Mouse (Mus musculus): ENCODE data around the gene Rgcc. TPM values are rescaled to one million over a fixed set of nuclear protein-coding genes. Genes with fewer than 3 reads are reported as not detected.
A peak's percentile ranks its signal among the peaks of the same experiment; 100 is the strongest.

The Rgcc gene
- polyA plus RNA-seq (2012; ENCODE audit: insufficient read depth, insufficient read length, missing spikeins), result 325 and 446 TPM in 2 replicates

DNA sequence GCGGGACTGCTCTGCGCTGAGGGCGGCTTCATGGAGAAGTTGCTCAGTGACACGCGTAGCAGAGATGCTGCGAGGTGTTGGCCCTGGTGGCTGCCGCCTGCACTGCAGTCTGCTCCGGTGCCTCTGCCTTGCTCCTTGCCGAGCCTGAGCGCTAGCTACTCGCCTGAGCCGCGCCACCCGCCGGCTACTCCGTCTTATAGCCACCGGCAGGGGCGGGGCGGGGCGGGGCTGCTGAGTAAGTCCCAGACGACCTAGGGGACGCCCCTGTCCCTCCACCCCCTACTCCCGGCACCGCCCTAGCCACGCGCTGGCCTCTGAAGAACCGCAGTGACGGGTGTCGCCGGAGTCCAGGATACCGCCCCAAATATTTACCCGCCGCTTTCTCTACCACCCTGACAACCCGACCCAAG lies at the start of gene Rgcc:
TSS of gene Rgcc (minus strand) at position 180 of the 410 bp plus-strand sequence.
- H3K4me1 ChIP-seq (ENCODE audit: control insufficient read depth, insufficient read depth, insufficient read length, low read length), result no peaks in the 10 kb centered on the region
- peak within 1 kb of the TSS; percentile 85 for H3K4me3 ChIP-seq (ENCODE audit: insufficient read depth, low read depth, low read length)
- peak within 1 kb of the TSS; percentile 94 for H3K27ac ChIP-seq (replicated peaks; ENCODE audit: low read depth, low read length)

DNA sequence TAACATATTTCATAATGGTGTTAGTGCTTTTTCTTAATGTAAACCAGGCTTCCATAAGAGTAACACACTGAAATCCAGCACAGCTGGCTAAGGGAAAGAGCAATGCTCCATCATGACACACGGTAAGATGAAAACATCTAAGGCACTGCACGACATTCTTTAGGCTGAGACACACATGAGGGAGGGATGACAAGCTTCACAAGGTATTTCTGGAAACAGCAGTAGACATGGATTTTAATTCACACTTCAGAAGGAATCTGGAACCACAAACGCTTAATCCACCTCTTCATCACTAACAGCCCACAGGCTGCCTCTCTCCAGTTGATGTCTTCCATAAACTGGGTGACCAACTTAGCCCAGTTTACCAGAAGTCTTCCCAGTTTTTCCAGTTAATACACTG lies 44.9 kb upstream of the Rgcc start:
- Histone ChIP-seq H3K4me1 (ENCODE audit: control insufficient read depth, insufficient read depth, insufficient read length, low read length) (no peaks in the 10 kb centered on the region; the same call in 1 of the 2 replicates), H3K4me3 (ENCODE audit: insufficient read depth, low read depth, low read length) (no peak overlapping the region), H3K27ac (replicated peaks; ENCODE audit: low read depth, low read length) (no peak overlapping the region)

DNA sequence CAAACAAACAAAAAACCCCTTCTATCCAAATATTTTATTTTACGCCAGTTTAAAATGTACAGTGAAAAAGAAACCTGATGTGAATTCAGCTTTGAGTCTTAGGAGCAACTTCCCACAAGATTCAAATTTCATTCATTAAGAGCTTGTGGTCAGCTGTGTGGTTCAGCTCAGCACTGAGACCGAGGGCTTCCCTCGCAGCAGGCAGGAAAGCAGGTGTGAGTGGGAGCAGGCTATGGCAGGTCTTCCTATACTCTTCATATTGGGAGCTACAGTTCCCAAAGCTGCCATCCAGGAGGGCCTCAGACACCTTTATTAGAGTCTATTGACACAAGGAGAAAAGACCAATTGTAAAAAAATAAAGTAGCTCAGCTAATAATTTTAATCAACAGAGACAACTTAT lies 34.2 kb upstream of the Rgcc start:
- H3K27ac ChIP-seq (replicated peaks; ENCODE audit: low read depth, low read length), result no peak overlapping the region
- H3K4me3 ChIP-seq (ENCODE audit: insufficient read depth, low read depth, low read length), result no peak overlapping the region
- peaks cover 2% of the 10 kb centered on the region; the same call in 1 of the 2 replicates for H3K4me1 ChIP-seq (ENCODE audit: control insufficient read depth, insufficient read depth, insufficient read length, low read length)

DNA sequence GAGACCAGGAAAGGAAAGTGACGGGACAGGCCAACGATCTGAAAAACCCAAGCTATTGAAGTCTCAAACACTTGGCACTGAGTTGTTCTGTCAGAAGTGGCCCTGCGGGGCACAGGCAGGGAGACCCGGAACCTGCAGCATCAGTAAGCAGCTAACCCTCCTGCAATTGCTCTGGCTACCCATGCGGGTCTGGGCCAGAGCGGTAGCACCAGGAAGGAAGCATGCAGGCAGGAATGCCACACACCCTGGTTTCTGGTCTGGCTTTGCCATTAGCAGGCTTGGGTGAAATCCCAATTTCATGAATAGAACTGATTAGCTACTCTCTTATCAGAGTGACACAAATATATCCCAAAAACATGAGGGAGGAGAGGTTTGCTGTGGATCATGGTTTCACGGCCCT lies 30.5 kb upstream of the Rgcc start:
- Histone ChIP-seq H3K4me1 (ENCODE audit: control insufficient read depth, insufficient read depth, insufficient read length, low read length) (peaks cover 2% of the 10 kb centered on the region; the same call in 1 of the 2 replicates), H3K4me3 (ENCODE audit: insufficient read depth, low read depth, low read length) (no peak overlapping the region), H3K27ac (replicated peaks; ENCODE audit: low read depth, low read length) (peak overlapping the region; percentile 50)

DNA sequence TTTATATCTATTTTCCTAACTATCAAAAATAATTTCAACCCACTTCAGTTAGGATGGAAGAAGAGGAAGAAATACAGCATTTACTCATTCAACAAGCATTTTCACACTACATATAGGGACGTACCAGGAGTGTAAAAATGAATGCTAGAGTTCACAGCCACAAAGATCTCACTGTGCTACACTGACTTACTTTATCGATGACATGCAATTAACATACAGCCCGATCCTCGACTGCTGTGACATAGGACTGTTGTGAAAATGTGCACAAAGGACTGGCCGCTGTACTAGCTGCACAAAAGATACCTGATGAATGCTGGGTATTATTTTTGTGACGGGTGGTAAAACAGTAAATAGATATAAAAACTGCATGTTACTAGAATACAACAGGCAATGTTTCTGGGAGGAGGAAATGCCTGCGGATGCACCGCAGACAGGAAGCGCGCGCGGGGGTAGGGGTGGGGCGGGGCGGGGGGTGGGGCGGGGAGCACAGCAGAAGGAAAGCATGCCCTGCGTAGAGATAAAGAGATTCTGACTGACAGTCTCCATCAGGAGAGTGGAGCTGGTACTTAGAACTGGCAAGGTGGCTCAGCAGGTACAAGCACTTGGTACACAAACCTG lies 29.6 kb upstream of the Rgcc start:
- peaks cover 2% of the 10 kb centered on the region; the same call in 1 of the 2 replicates for H3K4me1 ChIP-seq (ENCODE audit: control insufficient read depth, insufficient read depth, insufficient read length, low read length)
- peak overlapping the region; percentile 28; the same call in 1 of the 2 replicates for H3K4me3 ChIP-seq (ENCODE audit: insufficient read depth, low read depth, low read length)
- H3K27ac ChIP-seq (replicated peaks; ENCODE audit: low read depth, low read length), result peak overlapping the region; percentile 49

DNA sequence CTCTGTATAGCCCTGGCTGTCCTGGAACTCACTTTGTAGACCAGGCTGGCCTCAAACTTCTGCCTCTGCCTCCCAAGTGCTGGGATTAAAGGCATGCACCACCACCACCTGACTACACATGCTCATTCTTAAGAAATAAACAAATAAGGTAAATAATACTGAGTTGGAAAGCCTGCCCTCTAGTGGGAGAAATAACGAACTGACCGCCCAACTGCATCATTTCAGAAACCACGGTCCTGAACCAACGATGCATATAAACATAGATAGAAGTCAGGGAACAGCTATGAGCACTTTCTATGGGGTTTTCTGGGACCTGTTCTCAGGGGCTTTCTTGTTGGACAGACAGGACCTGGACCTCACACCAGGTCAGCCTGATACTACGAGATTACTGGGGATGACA lies 25.6 kb upstream of the Rgcc start:
- no peak overlapping the region for H3K4me3 ChIP-seq (ENCODE audit: insufficient read depth, low read depth, low read length)
- H3K4me1 ChIP-seq (ENCODE audit: control insufficient read depth, insufficient read depth, insufficient read length, low read length), result no peaks in the 10 kb centered on the region
- H3K27ac ChIP-seq (replicated peaks; ENCODE audit: low read depth, low read length), result no peak overlapping the region

DNA sequence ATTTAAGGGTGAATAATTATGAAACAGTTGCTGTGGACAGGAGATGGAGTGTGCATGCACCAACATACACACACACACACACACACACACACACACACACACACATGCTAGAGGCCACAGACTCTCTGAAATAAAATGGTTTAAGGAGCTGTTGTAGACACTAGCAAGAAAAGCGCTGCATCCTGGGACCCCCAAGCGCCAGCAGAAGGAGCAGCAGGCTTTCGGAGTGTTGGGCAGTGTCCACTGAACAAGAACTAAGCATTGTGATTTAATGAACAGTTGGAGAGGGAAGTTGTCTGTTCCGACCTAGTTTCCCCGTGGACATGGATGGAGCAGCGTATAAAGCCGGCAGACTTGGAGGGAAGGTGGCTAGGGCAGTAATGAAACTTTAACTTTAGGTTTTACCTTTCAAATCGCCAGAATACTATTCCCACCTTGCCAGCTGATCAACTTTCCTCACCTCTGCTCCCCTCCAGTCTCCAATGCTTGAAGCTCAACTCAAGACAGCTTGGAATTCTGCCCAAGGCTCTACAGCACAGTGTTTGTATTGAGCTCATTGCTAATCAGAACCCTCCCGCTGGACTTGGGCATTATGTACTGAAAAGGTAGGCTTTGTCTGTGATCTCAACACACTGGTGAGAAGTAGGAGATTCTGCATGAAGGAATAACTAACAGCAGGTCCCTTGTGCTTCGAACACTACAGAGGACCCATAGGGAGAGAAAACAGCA lies 22.8 kb upstream of the Rgcc start:
- Histone ChIP-seq H3K4me1 (ENCODE audit: control insufficient read depth, insufficient read depth, insufficient read length, low read length) (no peaks in the 10 kb centered on the region), H3K4me3 (ENCODE audit: insufficient read depth, low read depth, low read length) (no peak overlapping the region), H3K27ac (replicated peaks; ENCODE audit: low read depth, low read length) (no peak overlapping the region)

DNA sequence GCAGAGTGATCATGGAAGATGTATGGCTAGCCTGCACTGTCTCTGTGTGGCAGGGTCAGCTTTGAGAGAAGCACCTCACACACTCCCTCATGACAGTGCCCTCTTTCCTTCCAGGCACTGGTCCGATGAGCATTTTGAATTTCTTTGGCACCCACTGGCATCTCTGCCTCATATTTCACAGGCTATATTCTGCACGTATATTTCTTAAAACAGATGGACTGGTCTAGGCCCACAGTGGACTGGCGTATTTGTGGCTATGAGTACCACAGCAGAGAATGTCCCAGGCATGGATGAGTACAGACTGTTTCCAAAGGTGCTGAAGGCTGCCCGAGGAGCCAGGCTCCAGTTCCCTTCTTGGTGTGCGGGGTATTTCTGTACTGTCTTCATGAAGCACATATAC lies 20.4 kb upstream of the Rgcc start:
- Histone ChIP-seq H3K4me1 (ENCODE audit: control insufficient read depth, insufficient read depth, insufficient read length, low read length) (no peaks in the 10 kb centered on the region), H3K4me3 (ENCODE audit: insufficient read depth, low read depth, low read length) (no peak overlapping the region), H3K27ac (replicated peaks; ENCODE audit: low read depth, low read length) (no peak overlapping the region)

DNA sequence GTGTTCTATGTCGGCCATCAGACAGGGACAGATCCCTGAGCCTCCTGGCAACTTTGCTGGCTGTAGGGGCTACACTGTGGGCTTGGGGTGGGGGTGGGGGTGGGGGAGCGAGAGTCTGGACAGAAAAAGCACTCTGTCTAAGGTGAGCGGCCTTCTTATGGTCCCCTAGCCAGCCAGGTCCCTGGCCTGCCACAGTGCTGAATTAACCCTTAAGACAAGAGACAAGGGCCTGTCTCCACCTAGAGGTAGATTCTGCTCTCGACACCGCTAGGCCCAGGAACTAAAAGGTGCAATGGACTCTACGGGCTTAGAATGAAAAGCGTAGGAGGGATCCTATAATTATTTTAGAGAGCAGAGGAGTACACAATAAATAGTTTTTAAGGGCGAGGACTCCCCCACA lies 19.7 kb upstream of the Rgcc start:
- no peaks in the 10 kb centered on the region for H3K4me1 ChIP-seq (ENCODE audit: control insufficient read depth, insufficient read depth, insufficient read length, low read length)
- no peak overlapping the region for H3K27ac ChIP-seq (replicated peaks; ENCODE audit: low read depth, low read length)
- H3K4me3 ChIP-seq (ENCODE audit: insufficient read depth, low read depth, low read length), result no peak overlapping the region

DNA sequence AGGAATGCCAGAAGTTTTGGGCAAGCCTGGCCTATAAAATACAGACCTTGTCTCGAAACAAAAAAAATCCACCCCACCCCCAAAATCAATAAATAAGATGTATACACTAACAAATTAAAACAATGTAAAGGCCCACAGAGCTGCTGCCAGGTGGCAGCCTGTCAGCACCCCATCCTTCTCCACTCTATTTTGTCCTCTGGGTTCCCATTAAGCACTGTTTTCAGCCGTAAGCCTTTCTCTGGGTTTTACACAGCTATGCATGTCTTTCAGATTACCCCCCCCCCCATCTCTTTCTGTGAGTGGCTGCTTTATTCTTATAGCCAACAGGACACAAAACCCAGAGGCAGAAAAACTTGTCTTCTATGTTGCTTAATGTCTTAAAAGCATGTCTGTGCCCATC lies 16.2 kb upstream of the Rgcc start:
- H3K4me3 ChIP-seq (ENCODE audit: insufficient read depth, low read depth, low read length), result no peak overlapping the region
- no peak overlapping the region for H3K27ac ChIP-seq (replicated peaks; ENCODE audit: low read depth, low read length)
- H3K4me1 ChIP-seq (ENCODE audit: control insufficient read depth, insufficient read depth, insufficient read length, low read length), result no peaks in the 10 kb centered on the region

DNA sequence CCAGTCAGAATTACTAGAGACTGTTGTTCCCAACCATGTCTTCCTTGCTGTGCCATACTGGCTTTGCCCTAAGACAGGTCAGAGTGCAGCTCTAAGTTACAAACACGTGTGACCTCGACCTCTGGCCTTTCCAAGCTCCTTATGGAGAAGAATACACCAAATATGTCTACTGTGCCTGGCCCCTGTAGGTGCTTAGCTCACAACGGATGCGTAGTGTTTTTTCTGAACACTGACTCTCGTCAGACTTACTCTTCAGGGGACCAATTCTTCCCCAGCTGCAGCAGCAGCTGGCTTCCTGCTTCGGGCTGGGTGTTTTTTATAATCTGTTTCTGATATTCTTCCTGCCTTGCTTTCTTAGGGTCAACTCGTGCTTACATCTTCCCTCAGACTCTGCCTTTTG lies 14.4 kb upstream of the Rgcc start:
- Histone ChIP-seq H3K27ac (replicated peaks; ENCODE audit: low read depth, low read length) (no peak overlapping the region), H3K4me3 (ENCODE audit: insufficient read depth, low read depth, low read length) (no peak overlapping the region)

DNA sequence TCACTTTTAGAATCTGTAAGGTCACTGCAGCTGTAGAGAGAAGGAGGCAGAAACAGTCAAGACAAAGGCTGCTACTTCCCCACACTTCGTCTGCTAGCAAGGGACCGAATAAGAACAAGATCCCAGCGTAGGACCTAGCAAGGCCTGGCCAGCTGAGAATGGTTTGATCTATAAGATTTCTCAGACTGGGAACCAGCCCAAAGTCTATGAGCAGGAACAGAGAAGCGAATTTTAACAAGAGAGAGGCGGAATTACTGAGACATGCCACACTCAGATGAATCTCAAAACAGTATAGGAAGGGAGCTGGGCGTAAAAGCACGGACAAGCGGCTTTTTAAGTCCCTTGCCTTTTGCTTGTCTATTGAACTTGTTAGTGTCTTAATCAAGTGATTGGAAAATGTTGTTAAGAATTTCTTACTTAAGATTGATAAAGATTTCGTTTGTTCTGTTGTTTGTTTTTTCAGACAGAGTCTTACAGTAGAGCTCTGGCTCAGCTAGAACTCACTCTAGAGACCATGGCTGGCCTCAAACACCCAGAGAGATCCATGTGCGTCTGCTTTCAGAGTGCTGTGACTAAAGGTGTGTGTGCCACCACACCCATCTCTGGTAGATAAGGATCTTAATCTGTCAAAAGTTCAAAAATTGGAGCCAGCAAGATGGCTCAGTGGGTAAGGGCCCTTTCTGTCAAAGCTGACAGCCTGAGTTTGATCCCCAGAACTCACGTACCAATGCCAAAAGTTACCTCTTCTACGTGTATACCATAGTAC lies 13.0 kb upstream of the Rgcc start:
- no peak overlapping the region for H3K4me3 ChIP-seq (ENCODE audit: insufficient read depth, low read depth, low read length)
- no peaks in the 10 kb centered on the region for H3K4me1 ChIP-seq (ENCODE audit: control insufficient read depth, insufficient read depth, insufficient read length, low read length)
- no peak overlapping the region for H3K27ac ChIP-seq (replicated peaks; ENCODE audit: low read depth, low read length)

More for the DNA sequence above, 14.4 kb upstream of the Rgcc start:
- no peaks in the 10 kb centered on the region for H3K4me1 ChIP-seq (ENCODE audit: control insufficient read depth, insufficient read depth, insufficient read length, low read length)

DNA sequence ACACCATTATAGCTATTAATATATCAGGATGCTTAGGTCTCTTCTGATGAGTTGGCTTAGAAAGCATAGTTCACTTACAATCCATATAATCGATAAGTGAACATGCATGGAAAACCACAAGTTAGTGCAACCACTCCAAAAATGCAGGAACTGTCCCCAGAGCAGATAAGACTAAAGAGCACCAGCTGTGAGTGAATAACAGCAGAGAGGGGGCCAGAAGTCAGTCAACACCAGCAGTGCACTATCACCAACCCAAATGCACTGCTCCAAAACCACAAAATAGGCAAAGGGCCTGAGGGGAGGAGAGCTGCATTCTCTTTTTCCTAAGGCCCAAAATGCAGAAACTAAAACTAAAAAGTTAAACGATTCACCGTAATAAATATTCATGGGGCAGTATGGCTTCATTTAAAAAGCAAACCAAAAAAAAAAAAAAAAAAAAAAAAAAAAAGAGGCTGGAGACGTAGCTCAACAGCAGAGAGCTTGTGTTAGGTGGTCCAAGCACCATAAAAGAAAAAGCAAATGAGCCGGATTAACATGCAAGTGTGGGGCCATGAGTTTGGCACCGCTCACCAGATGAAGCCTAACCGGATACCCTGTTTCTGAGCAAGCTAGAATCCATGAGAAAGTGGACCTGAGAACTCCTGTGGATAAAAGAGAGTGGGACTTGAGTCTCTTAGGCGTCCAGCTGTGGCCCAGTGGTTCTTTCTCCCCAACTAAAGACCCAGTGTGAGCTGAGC lies 12.2 kb upstream of the Rgcc start:
- no peaks in the 10 kb centered on the region for H3K4me1 ChIP-seq (ENCODE audit: control insufficient read depth, insufficient read depth, insufficient read length, low read length)
- no peak overlapping the region for H3K27ac ChIP-seq (replicated peaks; ENCODE audit: low read depth, low read length)
- no peak overlapping the region for H3K4me3 ChIP-seq (ENCODE audit: insufficient read depth, low read depth, low read length)

DNA sequence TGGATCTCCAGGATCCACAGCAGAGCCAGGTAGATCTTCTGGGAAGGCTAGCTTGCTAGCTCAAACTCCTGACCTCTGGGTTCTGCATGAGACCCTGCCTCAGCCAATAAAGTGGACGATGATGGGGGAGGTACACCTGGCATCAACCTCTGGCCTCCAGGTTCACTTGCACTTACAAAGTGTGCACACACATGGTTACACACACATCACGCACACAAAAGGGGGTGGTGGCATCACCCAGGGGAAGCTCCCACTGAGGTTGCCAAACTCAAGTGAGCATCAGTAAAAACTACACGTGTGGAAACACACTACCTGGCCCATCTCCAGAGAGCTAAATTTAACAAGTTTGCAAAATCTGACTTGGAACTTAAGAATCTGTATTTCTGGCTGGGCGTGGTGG lies 11.3 kb upstream of the Rgcc start:
- H3K4me3 ChIP-seq (ENCODE audit: insufficient read depth, low read depth, low read length), result no peak overlapping the region
- no peaks in the 10 kb centered on the region for H3K4me1 ChIP-seq (ENCODE audit: control insufficient read depth, insufficient read depth, insufficient read length, low read length)
- no peak overlapping the region for H3K27ac ChIP-seq (replicated peaks; ENCODE audit: low read depth, low read length)

DNA sequence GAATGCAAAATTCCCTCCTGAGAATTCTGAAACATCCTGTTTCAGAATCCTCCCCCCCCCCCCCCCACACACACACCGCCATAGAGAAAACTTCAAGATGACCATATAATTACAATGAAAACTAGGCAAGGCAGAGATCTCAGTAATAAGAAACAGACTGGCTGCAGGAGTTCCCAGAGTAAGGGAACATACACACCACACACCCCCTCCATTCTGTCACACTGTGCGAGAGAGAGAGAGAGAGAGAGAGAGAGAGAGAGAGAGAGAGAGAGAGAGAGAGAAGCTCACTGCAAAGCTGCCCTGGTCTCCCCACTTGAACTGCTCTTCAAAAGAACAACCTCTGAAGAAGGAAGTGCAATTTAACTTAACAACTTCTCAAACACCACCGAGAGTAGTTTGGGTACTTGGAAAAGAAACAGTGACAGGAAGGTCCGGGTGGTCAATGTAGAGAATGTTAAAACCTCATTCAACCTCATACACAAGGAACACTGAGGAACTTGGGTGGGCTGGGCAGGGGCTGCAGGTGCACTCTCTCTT lies 10.5 kb upstream of the Rgcc start:
- H3K4me1 ChIP-seq (ENCODE audit: control insufficient read depth, insufficient read depth, insufficient read length, low read length), result no peaks in the 10 kb centered on the region
- H3K27ac ChIP-seq (replicated peaks; ENCODE audit: low read depth, low read length), result no peak overlapping the region
- H3K4me3 ChIP-seq (ENCODE audit: insufficient read depth, low read depth, low read length), result no peak overlapping the region
